Mouse (Mus musculus) CD8-positive naive resting alpha-beta T cell, adult 2 months (primary cell): ENCODE measurements around the gene Lpin3.

Experiments used
- DNase-seq, 2 experiments: peaks; one replicate each; pipeline ENCODE4 v3.0.0; 2022; ENCODE audit warnings: low read depth in 2 of 2, low spot score in 2 of 2

The Lpin3 gene

DNA sequence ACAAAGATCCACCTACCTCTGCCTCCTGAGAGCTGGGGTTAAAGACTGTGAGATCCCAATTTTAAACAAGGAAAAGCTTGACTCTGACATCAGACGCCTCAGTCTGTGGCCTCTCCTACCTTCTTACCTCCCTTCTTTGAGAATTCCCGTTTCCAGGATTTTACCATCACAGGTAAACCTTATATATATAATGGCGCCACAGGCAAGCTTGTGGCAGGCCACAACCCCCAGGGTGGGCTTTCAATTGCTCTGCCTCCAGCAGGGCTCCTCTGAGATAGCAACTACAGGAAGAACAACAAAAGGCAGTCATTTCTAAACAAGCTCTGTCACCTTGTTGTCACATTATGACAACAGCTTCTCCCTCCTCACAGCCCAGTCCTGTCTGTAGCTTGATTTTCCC is 5.8 kb downstream of the Lpin3 start:
- DNase-seq: no peak

DNA sequence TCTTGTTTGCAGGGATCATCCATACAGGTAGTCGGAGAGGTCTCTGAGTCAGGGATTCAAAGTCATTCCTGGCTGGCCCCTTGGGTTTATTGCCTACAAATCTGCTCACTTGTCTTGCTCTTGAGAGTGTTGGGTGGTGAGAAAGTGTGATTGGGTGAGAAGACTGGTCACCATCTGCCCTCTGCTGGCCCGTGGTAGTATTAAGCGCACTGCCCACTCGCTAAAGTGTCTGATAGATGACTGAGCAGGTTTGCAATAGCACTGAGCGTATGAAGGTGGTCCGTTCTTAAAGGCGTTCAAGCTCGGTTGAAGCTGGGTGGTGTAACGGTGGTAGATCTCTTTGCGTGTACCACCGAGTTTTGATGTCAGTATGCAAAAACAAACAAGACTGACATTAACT is 6.8 kb downstream of the Lpin3 start:
- peak; percentile 45 to 62 for DNase-seq

DNA sequence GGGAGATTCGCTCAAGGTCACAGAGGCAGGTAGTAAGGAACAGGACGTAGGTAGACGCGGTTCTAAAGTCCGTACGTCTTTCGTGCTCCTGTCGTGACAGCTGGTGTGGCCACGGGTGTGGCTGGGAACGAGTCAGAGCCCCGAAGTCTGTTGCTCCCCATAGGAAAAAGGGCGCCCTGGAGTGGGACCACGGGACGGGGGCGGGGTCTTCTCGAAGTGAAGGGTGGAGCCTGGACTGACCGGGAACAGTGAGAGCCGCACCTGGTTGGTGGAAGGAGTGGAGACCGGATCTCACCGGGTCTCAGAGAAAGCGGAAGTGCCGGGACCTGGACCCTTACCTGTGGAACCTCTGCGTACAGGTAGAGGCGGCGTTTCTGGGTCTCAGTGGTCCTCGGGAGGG is 7.4 kb downstream of the Lpin3 start:
- DNase-seq: no peak

DNA sequence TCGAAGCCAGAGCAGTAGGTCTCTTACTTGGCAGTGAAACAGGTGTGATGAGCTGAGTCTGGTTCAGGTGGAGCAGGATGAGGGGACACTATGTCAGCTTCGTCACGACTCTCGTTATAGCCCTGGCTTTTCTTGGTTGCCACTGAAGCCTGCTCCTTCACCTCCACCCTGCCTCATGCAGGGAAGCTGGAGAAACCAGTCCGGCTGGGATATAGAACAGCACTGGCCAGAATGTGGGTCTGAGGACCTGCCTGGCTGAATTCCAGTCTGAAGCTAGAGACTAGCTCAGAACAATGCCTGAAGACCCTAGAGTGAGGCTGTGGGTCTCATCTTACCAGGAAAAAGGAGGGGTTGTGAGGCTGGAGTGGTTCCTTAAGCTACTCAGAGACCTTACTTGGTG is 10.6 kb downstream of the Lpin3 start:
- no peak for DNase-seq

DNA sequence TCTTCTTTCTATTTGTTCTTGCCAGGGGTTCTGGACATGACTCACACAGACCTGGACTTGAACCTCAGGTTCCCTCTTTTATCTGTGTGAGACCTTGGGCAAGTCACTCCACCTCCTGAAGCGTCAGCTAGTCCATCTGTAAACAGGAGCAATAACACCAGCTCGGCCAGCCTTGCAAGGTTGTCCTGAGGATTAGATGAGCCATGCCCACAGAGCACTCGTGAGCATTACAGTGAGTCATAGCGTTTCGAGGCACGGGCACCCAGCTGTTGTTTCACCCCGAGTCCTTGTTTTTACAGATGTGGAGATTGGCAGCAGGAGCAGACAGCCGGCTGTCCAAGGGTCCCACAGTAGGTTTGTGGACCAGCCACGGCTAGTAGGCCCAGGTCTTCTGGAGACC is 11.2 kb downstream of the Lpin3 start:
- no peak for DNase-seq

GRCm38 (mm10) chr2:160901656-160902412 is 21.4 kb downstream of the Lpin3 start:
- DNase-seq: no peak

DNA sequence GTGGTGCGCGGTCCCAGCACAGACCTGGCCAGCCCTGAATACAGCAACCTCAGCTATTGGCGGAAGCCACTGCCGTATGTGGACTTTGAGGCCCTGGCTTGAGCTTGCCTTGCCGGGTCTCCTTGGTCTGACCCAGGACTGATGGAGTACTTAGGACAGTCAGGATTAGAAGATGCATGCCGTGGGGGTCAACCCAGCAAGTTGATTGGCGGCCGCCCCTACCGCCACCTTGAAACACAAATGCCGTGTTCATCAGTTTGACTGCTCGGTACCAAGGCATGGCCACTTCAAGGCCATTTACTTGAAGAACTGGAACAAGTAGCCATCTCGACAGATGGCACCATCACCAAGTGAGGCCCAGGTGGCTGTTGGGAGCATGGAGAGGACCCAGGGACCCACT is 24.8 kb downstream of the Lpin3 start:
- DNase-seq: no peak

DNA sequence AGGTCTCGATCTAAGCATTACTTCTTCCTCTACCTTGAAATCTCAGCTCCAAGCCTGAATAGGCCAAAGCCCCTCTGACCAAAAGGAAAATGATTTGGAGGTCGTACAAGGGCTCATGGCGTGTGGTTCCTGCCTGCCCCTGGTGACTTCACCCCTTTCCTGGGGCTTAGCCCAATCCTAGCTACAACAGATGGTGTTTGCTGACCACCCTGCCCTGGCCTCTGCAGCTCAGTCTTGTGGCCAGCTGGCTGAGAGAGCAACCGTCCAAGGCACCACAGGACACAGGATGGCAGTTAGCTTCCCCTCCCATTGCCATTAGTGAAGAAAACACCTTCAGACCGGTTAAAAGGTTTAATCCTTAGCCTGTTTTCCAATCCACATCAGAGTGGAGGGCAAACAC is 25.6 kb downstream of the Lpin3 start:
- no peak for DNase-seq

- DNase-seq: no peak
Measured at GRCm38 (mm10) chr2:160908607-160909006, 28.1 kb downstream of the Lpin3 start.

DNA sequence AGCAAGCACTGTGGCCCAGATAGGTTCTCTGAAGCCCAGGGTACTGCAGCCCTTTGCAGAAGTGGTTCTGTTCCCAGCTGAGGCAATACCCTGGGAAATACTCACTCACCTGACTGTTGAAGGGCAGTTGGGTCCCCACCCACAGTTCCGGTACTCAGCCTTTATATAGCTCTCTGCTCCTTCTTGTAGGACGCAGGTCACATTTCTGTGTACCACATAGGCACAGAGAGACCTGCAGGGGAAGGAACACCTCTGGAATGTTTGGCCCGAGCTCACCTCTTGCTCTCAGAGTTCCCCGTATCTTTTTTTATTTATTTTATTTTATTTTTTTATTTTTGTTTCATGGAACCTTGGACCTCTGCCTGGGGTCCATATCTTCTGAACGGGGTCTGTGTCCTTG is 30.2 kb downstream of the Lpin3 start:
- no peak for DNase-seq

DNA sequence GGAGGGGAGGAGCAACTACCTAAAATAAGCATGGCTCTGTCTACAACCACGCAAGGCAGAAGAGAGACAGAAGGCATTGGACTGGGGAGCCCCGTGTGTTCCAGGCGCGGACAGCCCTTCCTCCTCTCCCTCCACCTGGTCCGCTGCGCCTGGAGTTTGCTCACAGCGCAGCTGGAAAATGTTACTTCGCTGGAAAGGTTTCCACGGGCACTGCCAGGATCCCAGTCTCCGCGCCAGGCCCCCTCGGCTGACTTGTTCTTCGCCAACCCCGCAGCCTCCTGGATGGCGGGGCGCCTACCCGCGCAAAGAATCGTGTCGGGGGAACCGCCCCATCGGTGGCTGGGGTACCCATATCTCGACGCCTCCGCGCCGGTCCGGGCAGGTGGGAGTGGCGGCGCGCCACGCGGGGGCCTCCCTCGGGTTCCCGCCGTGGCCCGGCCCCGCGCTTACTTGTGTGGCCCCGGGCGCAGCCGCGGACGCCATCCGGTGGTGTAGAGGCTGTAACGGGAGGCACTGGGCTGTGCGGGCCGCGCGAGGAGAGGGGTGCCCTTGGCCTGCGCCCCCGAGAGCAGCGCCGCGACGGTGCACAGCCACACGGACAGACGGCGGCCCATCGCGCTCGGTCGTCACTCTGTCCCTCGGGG is 31.2 kb downstream of the Lpin3 start:
- no peak for DNase-seq

DNA sequence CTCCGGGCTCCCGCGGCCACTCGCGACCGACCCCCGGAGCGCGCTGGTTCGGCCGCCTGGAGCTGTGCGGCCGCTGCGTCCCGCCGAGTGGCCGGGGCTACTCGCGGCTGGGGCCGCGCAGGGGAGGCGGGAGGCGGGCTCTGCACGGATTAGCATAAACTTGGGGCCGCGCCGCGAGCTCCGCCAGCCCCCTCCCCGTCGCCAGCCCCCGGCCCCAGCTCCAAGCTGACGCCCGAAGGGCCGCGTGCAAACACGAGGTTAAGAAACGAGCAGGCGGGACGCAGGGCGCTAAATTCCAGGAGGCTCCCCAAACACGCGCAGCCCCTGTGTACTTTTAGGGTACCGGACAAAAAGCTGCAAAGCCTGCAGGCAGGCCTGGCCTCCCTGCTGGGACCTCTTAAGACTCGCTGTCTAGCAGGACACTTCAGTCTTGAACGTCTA is 31.8 kb downstream of the Lpin3 start, which contains the start of gene Emilin3:
TSS of gene Emilin3 (minus strand) at position 98 of the 441 bp plus-strand sequence.
- no peak for DNase-seq

GRCm38 (mm10) chr2:160914656-160915055 is 34.2 kb downstream of the Lpin3 start:
- no peak for DNase-seq

DNA sequence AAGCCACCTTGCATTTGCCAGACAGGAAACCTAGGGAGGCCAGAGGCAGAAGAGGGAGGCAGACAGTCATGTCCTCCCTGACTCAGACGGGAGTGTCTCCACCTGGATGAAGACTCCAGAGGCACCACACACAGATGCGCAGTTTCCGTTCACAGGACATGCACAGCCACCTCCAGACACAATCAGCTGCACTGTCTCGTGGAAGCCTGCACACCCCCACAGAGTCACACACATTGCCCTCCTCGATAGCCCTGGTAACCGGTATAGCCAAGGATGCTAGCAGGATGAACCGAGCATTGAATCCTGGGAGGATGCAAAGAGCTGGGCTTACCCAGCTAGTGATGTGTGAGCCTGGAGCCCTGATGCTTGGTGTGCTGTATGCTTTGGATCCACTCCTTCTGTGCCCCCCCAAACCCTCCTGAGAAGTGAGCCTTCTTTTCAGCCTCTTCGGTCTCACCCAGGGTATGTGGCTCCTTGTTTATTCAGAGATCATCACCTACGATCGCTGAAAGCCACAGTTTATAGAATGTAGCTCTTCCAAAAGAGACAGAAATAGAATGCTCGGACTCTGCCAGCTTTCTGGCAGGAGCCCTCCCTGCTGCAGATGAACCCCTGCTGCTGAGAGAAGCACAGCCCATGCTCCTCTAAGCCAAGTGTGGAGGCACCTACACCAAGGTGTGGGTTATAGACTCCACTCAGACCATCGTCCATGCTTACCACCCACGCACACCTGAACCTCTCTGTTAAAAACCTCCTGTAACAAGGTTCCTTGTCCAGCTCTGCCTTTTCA is 35.5 kb downstream of the Lpin3 start:
- no peak for DNase-seq

DNA sequence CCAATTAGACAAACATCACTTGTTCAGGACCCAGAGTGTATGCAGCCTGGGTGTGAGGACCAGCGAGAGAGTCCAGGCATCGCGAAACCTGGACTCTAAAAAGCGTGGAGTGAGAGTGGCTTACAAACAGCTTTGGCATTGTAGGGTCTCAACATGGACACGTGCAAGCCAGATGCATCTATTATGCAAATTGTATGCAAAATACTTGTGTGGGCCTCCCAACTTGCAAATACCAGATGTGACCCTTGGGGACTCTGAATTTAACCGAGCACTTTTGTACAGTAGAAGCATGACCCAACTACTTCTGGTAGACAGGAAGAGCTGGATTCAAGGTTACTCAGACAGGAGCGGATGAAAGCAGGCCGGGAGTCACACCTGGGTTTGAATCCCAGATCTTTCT is 36.2 kb downstream of the Lpin3 start:
- no peak for DNase-seq

DNA sequence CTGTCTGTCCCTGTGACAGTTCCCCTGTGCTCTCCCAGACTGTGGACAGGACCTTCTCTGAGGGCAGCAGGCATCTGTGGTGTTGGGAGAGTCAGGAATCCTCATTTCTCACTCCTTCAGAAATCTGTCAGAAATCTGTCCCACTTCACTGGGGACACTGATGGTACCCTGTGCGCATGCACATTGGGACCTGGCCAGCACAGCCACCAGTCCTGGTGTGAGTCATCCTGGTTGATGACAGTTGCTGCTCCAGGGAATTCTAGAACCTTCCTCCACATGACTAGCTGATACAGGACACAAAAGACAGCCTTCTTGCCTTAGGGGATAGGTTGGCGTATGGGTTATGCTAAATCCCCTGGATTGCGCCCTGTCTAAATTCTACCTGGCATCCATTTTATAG is 36.8 kb downstream of the Lpin3 start:
- no peak for DNase-seq

GRCm38 (mm10) chr2:160918154-160918929 is 37.9 kb downstream of the Lpin3 start:
- DNase-seq: no peak

- no peak for DNase-seq
Measured at GRCm38 (mm10) chr2:160918930-160919215, 38.4 kb downstream of the Lpin3 start.

GRCm38 (mm10) chr2:160921285-160921684 is 40.8 kb downstream of the Lpin3 start:
- DNase-seq: no peak

GRCm38 (mm10) chr2:160925203-160925602 is 44.7 kb downstream of the Lpin3 start:
- no peak for DNase-seq

- DNase-seq: no peak
Measured at GRCm38 (mm10) chr2:160931378-160931777, 50.9 kb downstream of the Lpin3 start.
